8 mouse cellular contexts compared by ENCODE assay signal in genomic region chr16:93454080-93454997, GRCm38 (mm10).
DNase-seq lines count a peak whose midpoint lies in the region.

No protein-coding gene starts in this region.

- DNase-seq in 3134 (ENCODE audit: extremely low read depth, insufficient read length, low spot score) (peak; percentile 33), MN1 (ENCODE audit: low spot score) (peak; percentile 67), liver (peak; percentile 88)
- peak; percentile 67 for DNase-seq in cerebellum, adult 8-10 months
- DNase-seq in frontal cortex, postnatal 14 days (ENCODE audit: low spot score in 2 of 2): peak; percentile 38 to 79
- DNase-seq in kidney, adult 8-10 months: peak; percentile 52 to 79
- DNase-seq in ovary, postnatal 10 days (ENCODE audit: low spot score): peak; percentile 56
- peak; percentile 49 to 55 for DNase-seq in thymus, adult 18-20 months

Comparison
In these comparisons a context has a peak if more than half of its experiments do, and no peak if none do; other contexts are left out.
1. Peak in every context shown above with its lines: DNase-seq.
2. DNase-seq: peak in every context shown above with its lines; median percentile 88 in liver; 67 in MN1; 67 in cerebellum, adult 8-10 months; 66 in kidney, adult 8-10 months; 58 in frontal cortex, postnatal 14 days; 56 in ovary, postnatal 10 days; 52 in thymus, adult 18-20 months; 33 in 3134.